Mouse (Mus musculus) kidney, postnatal 0 days (tissue): ENCODE results near the gene Fbln2. TPM values are rescaled to one million over a fixed set of nuclear protein-coding genes. Genes with fewer than 3 reads are reported as not detected.
A peak's percentile ranks its signal among the peaks of the same experiment; 100 is the strongest.

Source experiments
- ATAC-seq: fragments of 200-750 bp; cut with Nextera tagmentation; replicated peaks from 2 replicates; pipeline ENCODE4 v1.8.0; 2017; ENCODE audit warnings: low read depth, moderate number of reproducible peaks, moderate TSS enrichment, moderate library complexity; ENCODE audit not compliant: low FRiP score
- DNase-seq: peaks from one replicate; pipeline ENCODE4 v3.0.0-alpha.2; 2016; ENCODE audit warnings: low spot score
- H3K27ac ChIP-seq: fragments of 300-500 bp; sonication (generic); 2 replicates; pipeline ENCODE4 v1.5.1; 2014; ENCODE audit warnings: mild to moderate bottlenecking
- H3K27me3 ChIP-seq: fragments of 300-500 bp; sonication (generic); 2 replicates; pipeline ENCODE4 v1.6.1; 2014; ENCODE audit warnings: low read length, mixed read lengths; ENCODE audit not compliant: insufficient read depth
- H3K36me3 ChIP-seq: fragments of 300-500 bp; sonication (generic); 2 replicates; pipeline ENCODE4 v1.6.1; 2014; ENCODE audit warnings: low read length, mixed read lengths; ENCODE audit not compliant: insufficient read depth
- H3K4me1 ChIP-seq: fragments of 300-500 bp; sonication (generic); replicated peaks from 2 replicates; pipeline ENCODE4 v1.6.1; 2014; ENCODE audit warnings: antibody characterized with exemption, low read length, mixed read lengths; ENCODE audit not compliant: insufficient read depth
- H3K4me2 ChIP-seq: fragments of 300-500 bp; sonication (generic); 2 replicates; pipeline ENCODE4 v1.6.1; 2014; ENCODE audit warnings: mild to moderate bottlenecking, low read length, moderate library complexity, mixed read lengths
- H3K4me3 ChIP-seq: fragments of 300-500 bp; sonication (generic); replicated peaks from 2 replicates; pipeline ENCODE4 v1.5.1; 2014; ENCODE audit warnings: low read depth, low read length
- H3K9ac ChIP-seq: fragments of 300-500 bp; sonication (generic); 2 replicates; pipeline ENCODE4 v1.6.1; 2014; ENCODE audit warnings: low read depth, low read length
- H3K9me3 ChIP-seq: fragments of 300-500 bp; sonication (generic); replicated peaks from 2 replicates; pipeline ENCODE4 v1.6.1; 2016; ENCODE audit warnings: low read length, inconsistent platforms, mixed read lengths
- CTCF ChIP-seq: IDR thresholded peaks from 2 replicates; pipeline ENCODE4 v1.5.1; 2016; ENCODE audit warnings: antibody characterized with exemption, low read depth, mild to moderate bottlenecking, moderate library complexity
- WGBS: fragments of 180-500 bp; shearing (Covaris S2); extraction: QIAGEN DNeasy Blood & Tissue Kit; methylation state at CpG from one replicate; pipeline ENCODE4 v1.1.7; 2014; 5-methylcytosine and 5-hydroxymethylcytosine counted together
- polyA plus RNA-seq: library from polyadenylated mRNA; unstranded; fragments of >200 nt; fragmentation: Nextera tagmentation; extraction: Ambion mirVana; gene quantifications from 2 replicates; pipeline ENCODE4 v1.2.1, GENCODE M21; 2015

Gene Fbln2
- polyA plus RNA-seq, 1 experiment from 2014 or later: 20.9 TPM

- DNase-seq: no peak
- ATAC-seq: no peak
- Histone ChIP-seq H3K27ac (no peak overlapping the region), H3K27me3 (no peaks in the 10 kb centered on the region), H3K4me3 (no peak overlapping the region), H3K36me3 (no peaks in the 10 kb centered on the region), H3K4me1 (no peaks in the 10 kb centered on the region), H3K4me2 (no peak overlapping the region), H3K9me3 (no peaks in the 10 kb centered on the region), H3K9ac (no peak overlapping the region)
- TF ChIP-seq CTCF: no peak
These were observed 7.8 kb downstream of the Fbln2 start for GRCm38 (mm10) chr6:91220062-91220461.

- no peak for TF ChIP-seq CTCF
- Histone ChIP-seq H3K9ac (no peak overlapping the region), H3K36me3 (no peaks in the 10 kb centered on the region), H3K4me1 (no peaks in the 10 kb centered on the region), H3K9me3 (no peaks in the 10 kb centered on the region), H3K27me3 (no peaks in the 10 kb centered on the region), H3K27ac (no peak overlapping the region), H3K4me2 (no peak overlapping the region), H3K4me3 (no peak overlapping the region)
- DNase-seq: peak; percentile 70
- 8% methylated on average over 3 of the region's 3 CpGs for WGBS
- ATAC-seq: no peak
These were observed 8.8 kb downstream of the Fbln2 start for GRCm38 (mm10) chr6:91221094-91221493.

- 66% methylated on average over 10 of the region's 10 CpGs for WGBS
- Histone ChIP-seq H3K4me2 (no peak overlapping the region), H3K27ac (no peak overlapping the region), H3K4me3 (no peak overlapping the region), H3K9me3 (no peaks in the 10 kb centered on the region), H3K9ac (no peak overlapping the region), H3K27me3 (no peaks in the 10 kb centered on the region), H3K4me1 (no peaks in the 10 kb centered on the region), H3K36me3 (no peaks in the 10 kb centered on the region)
- no peak for TF ChIP-seq CTCF
- ATAC-seq (no peak), DNase-seq (no peak)
These were observed 10.6 kb downstream of the Fbln2 start for GRCm38 (mm10) chr6:91222694-91223346.

DNA sequence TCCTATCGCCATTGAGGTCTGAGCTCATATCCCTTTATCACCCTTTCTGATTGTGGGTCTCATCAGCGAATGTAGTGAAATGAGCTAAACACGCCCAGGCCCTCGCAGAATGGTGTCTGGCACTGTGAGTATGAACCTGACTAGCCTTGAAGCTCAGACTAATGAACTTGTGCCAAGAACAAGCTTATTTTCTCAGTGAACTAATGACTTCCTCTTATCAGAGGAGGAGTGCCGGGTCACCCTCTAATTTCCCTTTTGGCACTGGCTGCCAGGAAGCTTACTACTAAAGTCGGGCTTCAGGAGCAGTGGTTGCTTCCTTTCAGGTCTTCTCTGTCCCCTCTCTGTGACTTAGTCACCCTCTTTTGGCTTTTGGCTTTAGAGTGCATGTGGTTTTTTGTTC, 12.7 kb downstream of the Fbln2 start:
- no peak overlapping the region for H3K4me3 ChIP-seq
- H3K4me1 ChIP-seq: no peaks in the 10 kb centered on the region
- H3K4me2 ChIP-seq: no peak overlapping the region
- DNase-seq (no peak), ATAC-seq (no peak)
- no peak overlapping the region for H3K27ac ChIP-seq
- TF ChIP-seq CTCF: no peak
- H3K9me3 ChIP-seq: no peaks in the 10 kb centered on the region
- WGBS: 65% methylated on average over 6 of the region's 6 CpGs
- H3K9ac ChIP-seq: no peak overlapping the region
- no peaks in the 10 kb centered on the region for H3K36me3 ChIP-seq
- H3K27me3 ChIP-seq: no peaks in the 10 kb centered on the region

GRCm38 (mm10) chr6:91225346-91225745, 13.1 kb downstream of the Fbln2 start:
- H3K4me1 ChIP-seq: no peaks in the 10 kb centered on the region
- no peak overlapping the region for H3K4me3 ChIP-seq
- H3K9me3 ChIP-seq: no peaks in the 10 kb centered on the region
- no peak for TF ChIP-seq CTCF
- no peak overlapping the region for H3K9ac ChIP-seq
- H3K27me3 ChIP-seq: no peaks in the 10 kb centered on the region
- 75% methylated on average over 4 of the region's 4 CpGs for whole genome bisulfite sequencing
- no peak for ATAC-seq
- H3K36me3 ChIP-seq: no peaks in the 10 kb centered on the region
- H3K27ac ChIP-seq: no peak overlapping the region
- no peak for DNase-seq
- H3K4me2 ChIP-seq: no peak overlapping the region

DNA sequence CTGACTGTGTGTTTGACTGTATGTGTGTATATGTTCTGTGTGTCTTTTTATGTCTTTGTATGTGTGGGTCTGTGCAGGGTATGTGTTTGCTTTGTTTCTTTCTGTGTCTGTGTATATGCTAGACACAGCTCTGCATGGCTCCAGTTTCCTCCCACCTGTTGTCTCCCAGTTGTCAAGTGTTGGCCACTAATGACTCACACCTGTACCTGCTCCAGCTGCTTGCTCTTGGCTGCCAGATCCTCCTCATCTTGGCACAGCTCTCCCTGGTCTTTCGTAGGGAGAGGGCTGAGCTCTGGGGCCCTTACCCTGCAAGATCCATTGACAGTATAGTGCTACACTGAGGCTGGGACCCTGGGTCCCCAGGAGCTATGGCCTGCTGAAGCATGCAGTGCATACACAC, 13.8 kb downstream of the Fbln2 start:
- Histone ChIP-seq H3K4me3 (no peak overlapping the region), H3K9ac (no peak overlapping the region), H3K36me3 (no peaks in the 10 kb centered on the region), H3K9me3 (no peaks in the 10 kb centered on the region), H3K4me2 (no peak overlapping the region), H3K27ac (no peak overlapping the region), H3K4me1 (no peaks in the 10 kb centered on the region), H3K27me3 (no peaks in the 10 kb centered on the region)
- WGBS: 62% methylated on average over 1 of the region's 1 CpGs
- no peak for DNase-seq
- ATAC-seq: no peak
- no peak for TF ChIP-seq CTCF

- Histone ChIP-seq H3K9me3 (no peaks in the 10 kb centered on the region), H3K4me1 (no peaks in the 10 kb centered on the region), H3K4me2 (no peak overlapping the region), H3K27ac (no peak overlapping the region), H3K27me3 (no peaks in the 10 kb centered on the region), H3K9ac (no peak overlapping the region), H3K4me3 (no peak overlapping the region), H3K36me3 (no peaks in the 10 kb centered on the region)
- DNase-seq (no peak), ATAC-seq (no peak)
- 50% methylated on average over 4 of the region's 4 CpGs for WGBS
- TF ChIP-seq CTCF: no peak
These were observed 16.7 kb downstream of the Fbln2 start for GRCm38 (mm10) chr6:91228980-91229379.
